Mouse (Mus musculus) liver, embryonic 11.5 days (tissue): ENCODE measurements around the gene Sh3rf1. TPM values are rescaled to one million over a fixed set of nuclear protein-coding genes. Genes with fewer than 3 reads are reported as not detected.
"Not testable (repeated sequence)": the region's sequence is repeated elsewhere in the genome, so short reads cannot be mapped to it uniquely, and the experiment has no call there.

Source experiments
- ATAC-seq: fragments of 200-750 bp; cut with Nextera tagmentation; replicated peaks from 2 replicates; pipeline ENCODE4 v1.8.0; 2017; ENCODE audit warnings: moderate number of reproducible peaks, mild to moderate bottlenecking, moderate TSS enrichment, moderate library complexity; ENCODE audit not compliant: low FRiP score
- DNase-seq: peaks from one replicate; pipeline ENCODE4 v3.0.0-alpha.2; 2017; ENCODE audit warnings: low spot score
- H3K27ac ChIP-seq: fragments of 300-500 bp; sonication (generic); 2 replicates; pipeline ENCODE4 v1.5.1; 2014; ENCODE audit warnings: mild to moderate bottlenecking, low read depth, low read length, control low read depth
- H3K27me3 ChIP-seq: fragments of 300-500 bp; sonication (generic); replicated peaks from 2 replicates; pipeline ENCODE4 v1.6.1; 2014; ENCODE audit warnings: low read length, mixed read lengths; ENCODE audit not compliant: control insufficient read depth, insufficient read depth
- H3K36me3 ChIP-seq: fragments of 300-500 bp; sonication (generic); 2 replicates; pipeline ENCODE4 v1.6.1; 2014; ENCODE audit warnings: mild to moderate bottlenecking, low read length, moderate library complexity, mixed read lengths; ENCODE audit not compliant: control insufficient read depth, insufficient read depth
- H3K4me1 ChIP-seq: fragments of 300-500 bp; sonication (generic); replicated peaks from 2 replicates; pipeline ENCODE4 v1.6.1; 2014; ENCODE audit warnings: low read length, mixed read lengths; ENCODE audit not compliant: control insufficient read depth, insufficient read depth
- H3K4me2 ChIP-seq: fragments of 300-500 bp; sonication (generic); 2 replicates; pipeline ENCODE4 v1.6.1; 2014; ENCODE audit warnings: mild to moderate bottlenecking, control low read depth, moderate library complexity
- H3K4me3 ChIP-seq: fragments of 300-500 bp; sonication (generic); 2 replicates; pipeline ENCODE4 v1.5.1; 2014; ENCODE audit warnings: low read depth, low read length, control low read depth
- H3K9ac ChIP-seq: fragments of 300-500 bp; sonication (generic); 2 replicates; pipeline ENCODE4 v1.6.1; 2014; ENCODE audit warnings: low read depth, low read length, control low read depth
- H3K9me3 ChIP-seq: fragments of 300-500 bp; sonication (generic); 2 replicates; pipeline ENCODE4 v1.6.1; 2016; ENCODE audit warnings: low read length, inconsistent platforms, mixed read lengths; ENCODE audit not compliant: control insufficient read depth
- WGBS: fragments of 180-500 bp; shearing (Covaris S2); extraction: QIAGEN DNeasy Blood & Tissue Kit; methylation state at CpG from one replicate; pipeline ENCODE4 v1.1.7; 2014; 5-methylcytosine and 5-hydroxymethylcytosine counted together
- polyA plus RNA-seq: library from polyadenylated mRNA; unstranded; fragments of >200 nt; fragmentation: Nextera tagmentation; extraction: Ambion mirVana; gene quantifications from 2 replicates; pipeline ENCODE4 v1.2.1, GENCODE M21; 2014

Gene Sh3rf1
- polyA plus RNA-seq, 1 experiment from 2014 or later = 6.7 TPM

GRCm38 (mm10) chr8:61404178-61404560, 180.5 kb downstream of the Sh3rf1 start:
- WGBS = 70% methylated on average over 3 of the region's 3 CpGs
- Histone ChIP-seq H3K4me3 (no peak overlapping the region), H3K4me2 (no peak overlapping the region), H3K9ac (no peak overlapping the region), H3K27ac (no peak overlapping the region), H3K9me3 (no peaks in the 10 kb centered on the region), H3K4me1 (no peaks in the 10 kb centered on the region; the same call in 1 of the 2 replicates), H3K27me3 (no peaks in the 10 kb centered on the region), H3K36me3 (no peaks in the 10 kb centered on the region)
- DNase-seq (no peak), ATAC-seq (no peak)

DNA sequence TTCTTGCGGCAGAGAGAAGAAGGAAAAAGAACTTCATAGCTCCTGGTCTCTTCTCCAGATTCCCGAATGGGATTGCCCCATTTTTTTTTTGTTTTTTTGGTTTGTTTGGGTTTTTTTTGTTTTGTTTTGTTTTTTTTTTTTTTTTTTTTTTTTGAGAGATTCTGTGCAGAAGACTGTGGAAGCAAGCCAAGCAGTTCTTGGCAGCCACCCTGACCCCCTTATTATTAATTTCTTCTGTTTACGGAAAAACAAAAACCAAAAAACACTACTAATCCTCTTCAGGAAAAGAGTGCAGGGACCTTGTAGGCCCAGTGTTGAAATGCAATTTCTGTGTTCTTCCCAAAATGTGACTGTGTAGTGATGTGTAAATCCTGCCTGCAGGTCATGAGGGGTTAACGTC, 185.4 kb downstream of the Sh3rf1 start:
- H3K27ac ChIP-seq = no peak overlapping the region

DNA sequence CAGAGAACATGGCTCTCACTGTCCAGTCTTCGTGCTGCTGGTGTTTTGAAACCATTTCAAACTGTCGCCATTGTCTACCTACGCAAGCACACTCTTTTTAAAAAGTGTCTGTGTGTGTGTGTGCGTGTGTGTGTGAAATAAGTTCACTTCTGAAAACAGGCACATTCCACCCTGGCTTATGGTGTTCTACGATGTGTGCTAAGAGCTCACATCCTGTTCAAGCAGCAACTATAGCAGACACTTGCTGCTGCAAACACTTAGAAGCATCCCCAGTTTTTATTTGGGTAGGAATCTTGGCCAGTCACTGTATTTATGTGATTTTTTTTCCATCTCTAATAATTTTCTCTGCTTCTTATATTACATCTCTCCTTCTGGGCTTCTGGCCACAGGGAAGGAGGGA, 186.0 kb downstream of the Sh3rf1 start:
- ATAC-seq, H3K36me3 ChIP-seq, DNase-seq, H3K4me2 ChIP-seq, H3K9ac ChIP-seq, H3K9me3 ChIP-seq, H3K27ac ChIP-seq, H3K4me1 ChIP-seq, H3K27me3 ChIP-seq, H3K4me3 ChIP-seq: not testable (repeated sequence)
- 80% methylated on average over 5 of the region's 5 CpGs for WGBS

More for the DNA sequence above, 185.4 kb downstream of the Sh3rf1 start:
- H3K4me2 ChIP-seq = no peak overlapping the region
- no peaks in the 10 kb centered on the region for H3K36me3 ChIP-seq
- H3K4me3 ChIP-seq = no peak overlapping the region
- no peaks in the 10 kb centered on the region for H3K4me1 ChIP-seq
- ATAC-seq (no peak), DNase-seq (no peak)
- H3K27me3 ChIP-seq = no peaks in the 10 kb centered on the region
- no peak overlapping the region for H3K9ac ChIP-seq
- H3K9me3 ChIP-seq = no peaks in the 10 kb centered on the region
- whole genome bisulfite sequencing = 90% methylated on average over 4 of the region's 4 CpGs

GRCm38 (mm10) chr8:61419521-61419920, 195.8 kb downstream of the Sh3rf1 start:
- H3K27ac ChIP-seq = no peak overlapping the region
- no peaks in the 10 kb centered on the region for H3K36me3 ChIP-seq
- ATAC-seq = no peak
- no peak for DNase-seq
- H3K9ac ChIP-seq = no peak overlapping the region
- WGBS = 86% methylated on average over 3 of the region's 3 CpGs
- H3K27me3 ChIP-seq = no peaks in the 10 kb centered on the region
- H3K4me3 ChIP-seq = no peak overlapping the region
- H3K9me3 ChIP-seq = no peaks in the 10 kb centered on the region
- H3K4me2 ChIP-seq = no peak overlapping the region
- H3K4me1 ChIP-seq = no peaks in the 10 kb centered on the region

GRCm38 (mm10) chr8:61420166-61420565, 196.5 kb downstream of the Sh3rf1 start:
- DNase-seq = no peak
- Histone ChIP-seq H3K27ac (no peak overlapping the region), H3K9me3 (no peaks in the 10 kb centered on the region), H3K9ac (no peak overlapping the region), H3K27me3 (no peaks in the 10 kb centered on the region), H3K36me3 (no peaks in the 10 kb centered on the region), H3K4me2 (no peak overlapping the region), H3K4me1 (no peaks in the 10 kb centered on the region), H3K4me3 (no peak overlapping the region)
- no peak for ATAC-seq
- WGBS = 26% methylated on average over 6 of the region's 6 CpGs

DNA sequence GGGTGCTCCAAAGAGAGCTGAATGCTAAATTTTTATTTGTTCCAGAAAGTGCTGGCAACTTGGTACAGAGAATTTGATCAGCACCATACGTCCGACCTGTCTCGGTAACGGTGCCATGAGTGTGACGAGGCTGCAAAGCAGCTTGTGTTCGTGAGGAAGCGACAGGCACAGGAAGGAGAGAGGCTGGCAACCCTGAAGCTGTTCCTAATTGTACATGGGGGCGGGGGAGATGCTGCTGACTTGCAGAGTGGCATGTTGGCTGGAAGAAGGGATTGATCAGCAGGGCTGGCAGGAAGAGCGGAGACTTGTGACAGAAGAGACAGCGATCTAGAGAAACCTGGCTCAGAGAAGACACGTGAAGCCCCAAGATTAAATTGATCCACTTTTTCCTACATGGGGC, 197.9 kb downstream of the Sh3rf1 start:
- 82% methylated on average over 11 of the region's 11 CpGs for WGBS
- ATAC-seq (no peak), DNase-seq (no peak)
- H3K4me1 ChIP-seq = 0 out of 2 replicates have a peak, but pooled peaks cover 3% of the 10 kb centered on the region
- H3K36me3 ChIP-seq = no peaks in the 10 kb centered on the region
- H3K4me2 ChIP-seq = no peak overlapping the region
- no peaks in the 10 kb centered on the region for H3K9me3 ChIP-seq
- H3K27me3 ChIP-seq = no peaks in the 10 kb centered on the region
- H3K4me3 ChIP-seq = no peak overlapping the region
- H3K9ac ChIP-seq = no peak overlapping the region
- no peak overlapping the region for H3K27ac ChIP-seq

DNA sequence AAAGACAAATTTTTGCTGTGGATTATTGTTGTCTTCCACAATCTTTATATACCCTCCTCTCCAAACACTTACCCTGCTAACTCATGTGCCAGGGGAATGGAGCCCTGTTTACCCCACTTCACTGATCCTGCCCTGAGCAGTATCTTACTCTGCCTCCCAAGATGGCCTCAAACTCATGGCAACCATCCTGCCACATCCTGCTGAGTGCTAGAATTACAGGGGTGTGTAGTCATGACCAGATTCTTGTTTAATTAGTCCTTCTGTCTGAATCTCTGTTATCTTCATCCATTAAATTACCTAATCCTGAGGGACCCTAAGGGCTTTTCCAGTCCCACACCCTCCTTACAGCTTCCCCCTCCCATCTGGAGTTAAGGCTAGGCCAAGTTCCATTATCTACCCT, 201.5 kb downstream of the Sh3rf1 start:
- Histone ChIP-seq H3K27me3 (no peaks in the 10 kb centered on the region), H3K9ac (no peak overlapping the region), H3K4me1 (0 out of 2 replicates have a peak, but pooled peaks cover 3% of the 10 kb centered on the region), H3K27ac (no peak overlapping the region), H3K36me3 (no peaks in the 10 kb centered on the region), H3K9me3 (no peaks in the 10 kb centered on the region), H3K4me2 (no peak overlapping the region), H3K4me3 (no peak overlapping the region)
- ATAC-seq (no peak), DNase-seq (no peak)

DNA sequence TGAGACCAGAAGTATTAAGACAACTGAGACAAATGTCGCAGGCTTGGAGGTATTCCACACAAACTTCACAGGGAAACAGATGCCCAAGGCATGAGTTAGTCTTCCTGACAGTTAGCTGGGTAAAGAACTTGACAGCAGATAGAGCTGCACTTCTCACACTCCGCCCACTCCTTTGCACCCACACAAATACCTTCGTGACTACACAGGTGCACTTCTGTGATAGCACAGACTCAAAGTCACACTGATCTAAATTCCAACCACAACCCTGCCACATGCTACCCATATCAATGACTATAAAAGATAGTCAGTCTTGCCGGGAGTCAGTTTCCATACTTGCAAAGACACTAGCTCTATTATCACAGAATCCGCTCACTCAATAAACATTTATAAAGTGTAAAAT, 202.4 kb downstream of the Sh3rf1 start:
- Histone ChIP-seq H3K4me1 (0 out of 2 replicates have a peak, but pooled peaks cover 3% of the 10 kb centered on the region), H3K36me3 (no peaks in the 10 kb centered on the region), H3K4me3 (no peak overlapping the region), H3K27ac (no peak overlapping the region), H3K9ac (no peak overlapping the region), H3K4me2 (no peak overlapping the region), H3K9me3 (no peaks in the 10 kb centered on the region), H3K27me3 (no peaks in the 10 kb centered on the region)
- DNase-seq (no peak), ATAC-seq (peak; percentile 81)
- 57% methylated on average over 5 of the region's 5 CpGs for WGBS

- H3K4me3 ChIP-seq = no peak overlapping the region
- H3K27ac ChIP-seq = no peak overlapping the region
- 0 out of 2 replicates have a peak, but pooled peaks cover 3% of the 10 kb centered on the region for H3K4me1 ChIP-seq
- 47% methylated on average over 5 of the region's 5 CpGs for WGBS
- ATAC-seq = no peak
- no peaks in the 10 kb centered on the region for H3K9me3 ChIP-seq
- no peaks in the 10 kb centered on the region for H3K36me3 ChIP-seq
- H3K27me3 ChIP-seq = no peaks in the 10 kb centered on the region
- H3K9ac ChIP-seq = no peak overlapping the region
- no peak for DNase-seq
- H3K4me2 ChIP-seq = no peak overlapping the region
These were observed 203.0 kb downstream of the Sh3rf1 start for GRCm38 (mm10) chr8:61426671-61427070.
